Mouse (Mus musculus) layer of hippocampus, adult 9-10 months (tissue): ENCODE measurements at regions not wholly inside any gene's neighbourhood (a gene's known extent, or its start where the extent isn't known, plus 50 kb on each side); places are given as distances from the start of the nearest gene placed in this dataset.

Source experiments
- DNase-seq: peaks from one replicate; pipeline ENCODE4 v3.0.0; 2022; ENCODE audit warnings: low spot score

DNA sequence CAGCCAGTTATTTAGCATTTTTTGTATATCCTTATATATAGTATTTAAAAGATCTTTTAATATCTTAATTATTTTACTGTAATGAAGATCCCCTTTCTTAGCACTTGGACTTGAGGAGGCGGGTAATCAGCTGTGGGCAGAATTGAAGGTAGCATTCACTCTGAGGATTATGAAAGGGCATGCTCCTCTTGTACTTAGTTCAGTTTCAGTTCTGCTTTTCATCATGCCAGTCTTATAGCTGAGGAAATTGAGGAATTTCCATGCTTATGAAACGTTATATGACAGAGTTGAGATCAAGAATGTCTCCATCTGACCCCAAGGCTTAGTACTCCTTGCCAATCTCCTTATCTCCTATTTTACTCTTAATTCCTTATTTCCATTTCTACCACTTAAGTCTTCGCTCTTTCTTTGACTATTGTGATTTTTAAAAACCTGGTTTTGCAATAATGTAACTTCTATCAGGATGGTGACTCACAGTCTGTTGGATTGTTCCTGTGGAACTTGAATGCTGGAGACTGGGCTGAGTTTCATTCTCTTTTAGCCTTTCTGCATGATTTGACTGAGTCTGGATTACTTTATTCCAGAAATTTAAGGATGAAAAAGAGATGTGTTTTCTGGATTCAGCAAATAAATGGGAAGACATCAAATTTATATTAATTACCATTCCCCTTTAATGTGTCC lies 133.6 kb downstream of the Papss1 start:
- DNase-seq: no peak

GRCm38 (mm10) chr3:131703134-131703533 lies 138.6 kb downstream of the Papss1 start:
- DNase-seq: no peak

DNA sequence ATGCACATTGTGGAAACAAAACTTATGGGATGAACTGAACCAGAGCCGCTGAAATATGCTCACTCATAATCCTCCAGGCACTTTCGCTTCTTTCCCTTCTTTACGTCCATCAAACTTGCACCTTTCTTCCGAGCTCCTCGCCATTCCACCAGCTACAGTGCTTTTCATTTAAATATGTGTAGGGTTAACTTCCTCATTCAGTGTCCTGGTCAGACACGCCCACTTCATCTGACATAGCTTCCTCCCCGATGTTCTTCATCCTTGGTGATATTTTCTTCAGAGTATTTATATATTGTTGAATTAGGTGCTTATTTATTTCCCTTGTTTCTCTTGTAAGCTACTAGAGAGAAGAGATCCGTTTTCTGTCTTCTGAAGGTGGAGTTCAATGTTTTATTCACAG lies 149.0 kb downstream of the Papss1 start:
- no peak for DNase-seq

GRCm38 (mm10) chr3:131718761-131719160 lies 154.2 kb downstream of the Papss1 start:
- DNase-seq: no peak

GRCm38 (mm10) chr3:131728618-131729017 lies 164.1 kb downstream of the Papss1 start:
- no peak for DNase-seq

GRCm38 (mm10) chr3:131734226-131734625 lies 169.7 kb downstream of the Papss1 start:
- no peak for DNase-seq

DNA sequence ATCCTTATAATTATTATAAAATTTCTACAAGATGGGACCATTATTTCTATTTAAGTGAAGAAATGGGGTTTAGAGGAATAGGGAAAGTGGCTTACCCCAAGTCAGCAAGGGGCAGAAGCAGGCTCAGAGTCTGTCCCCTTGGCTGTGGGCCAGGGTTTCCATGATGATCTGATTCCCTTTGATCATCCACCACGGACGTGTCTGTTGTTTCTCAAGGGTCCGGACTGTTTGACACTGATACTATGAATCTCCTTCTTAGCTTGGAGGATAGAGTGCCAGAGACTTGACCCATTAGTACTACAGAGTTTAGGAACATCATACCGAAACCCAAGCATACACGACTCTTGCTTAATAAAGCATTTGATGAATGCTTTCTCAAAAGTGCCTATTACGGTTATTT lies 172.9 kb downstream of the Papss1 start:
- DNase-seq: no peak

DNA sequence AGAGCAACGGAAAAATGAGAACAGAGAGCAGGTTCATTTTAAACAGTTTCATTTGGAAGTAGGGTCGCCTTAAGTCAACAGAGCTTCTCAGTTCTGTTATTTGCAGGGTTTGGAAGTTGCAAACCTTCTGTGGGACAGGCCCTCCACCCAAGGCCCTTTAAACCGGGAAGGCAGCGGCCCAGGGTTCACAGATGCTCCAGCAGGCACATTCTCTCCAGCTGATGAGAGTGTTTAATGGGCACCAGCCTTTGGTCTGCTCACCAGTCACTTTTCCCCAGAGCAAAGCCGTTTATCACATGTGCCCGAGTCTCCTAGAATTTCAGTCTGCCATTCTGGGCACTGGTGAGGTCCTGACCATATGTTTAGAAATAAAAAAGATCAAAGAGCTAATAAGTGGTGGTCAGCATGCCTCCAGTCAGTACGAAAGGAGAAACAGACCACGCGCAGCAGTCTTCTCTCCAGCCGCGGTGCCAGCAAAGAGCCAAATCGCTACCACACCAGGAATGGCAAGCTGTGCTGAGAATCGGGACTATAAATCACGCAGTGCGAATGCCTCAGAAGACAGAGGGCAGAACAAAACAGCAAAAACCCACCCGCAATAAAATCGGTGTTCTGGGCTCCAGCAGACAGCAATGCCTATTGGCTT lies 173.5 kb downstream of the Papss1 start:
- no peak for DNase-seq

DNA sequence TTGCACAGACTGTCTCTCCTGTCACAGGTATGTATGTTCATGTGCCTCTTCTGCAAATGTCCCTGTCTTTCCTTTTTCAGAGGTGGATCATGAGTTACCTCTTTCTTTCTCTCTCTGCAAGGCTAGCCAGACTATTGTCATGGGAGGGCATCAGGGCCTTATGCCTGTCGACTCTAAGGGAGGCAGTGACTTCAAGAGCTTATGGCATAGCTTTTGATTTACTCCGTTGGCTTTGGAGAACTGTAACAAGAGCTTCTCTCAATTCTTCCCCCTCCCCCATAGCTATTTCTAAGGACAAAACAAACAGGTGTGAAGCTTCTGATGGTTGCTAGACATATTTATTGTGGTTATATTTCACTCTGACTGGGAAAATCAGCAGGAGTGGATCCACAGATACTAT lies 191.0 kb downstream of the Papss1 start:
- DNase-seq: no peak

GRCm38 (mm10) chr3:131756126-131756525 lies 191.6 kb downstream of the Papss1 start:
- DNase-seq: no peak

- DNase-seq: no peak
Measured at GRCm38 (mm10) chr3:131769976-131770375, 205.4 kb downstream of the Papss1 start.

GRCm38 (mm10) chr3:131770486-131770885 lies 205.9 kb downstream of the Papss1 start:
- DNase-seq: no peak

DNA sequence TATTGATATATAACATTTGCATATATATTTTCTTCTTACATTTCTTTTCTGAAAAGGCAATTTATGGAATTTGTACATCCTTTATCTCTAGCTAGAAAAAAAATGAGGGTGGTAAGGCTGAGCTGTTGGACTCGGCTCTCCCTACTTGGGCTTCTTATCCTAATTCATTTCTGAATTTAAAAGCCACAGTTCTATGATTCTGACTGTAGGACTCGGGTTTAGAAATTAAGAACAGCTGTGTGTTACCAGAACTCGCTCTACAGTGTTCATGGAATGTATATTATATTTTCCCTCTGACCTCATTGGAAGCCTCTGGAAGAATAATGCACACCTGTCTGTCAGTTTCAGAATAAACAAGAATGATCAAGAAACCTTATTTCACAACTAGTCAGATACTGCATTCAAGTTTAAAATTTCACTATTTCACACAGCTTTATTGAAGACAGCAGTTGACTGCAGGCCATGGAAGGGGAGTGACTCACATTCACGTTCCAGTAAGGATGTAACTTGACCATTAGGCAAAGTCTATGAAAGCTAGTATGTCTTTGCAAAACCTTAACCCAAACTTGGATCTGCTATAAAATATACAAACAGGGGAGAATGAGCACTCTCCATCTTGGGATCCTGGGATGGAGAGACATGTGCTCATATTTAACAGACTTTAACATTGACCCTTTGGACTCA lies 207.4 kb downstream of the Papss1 start:
- no peak for DNase-seq

GRCm38 (mm10) chr3:131772593-131772992 lies 208.0 kb downstream of the Papss1 start:
- no peak for DNase-seq

DNA sequence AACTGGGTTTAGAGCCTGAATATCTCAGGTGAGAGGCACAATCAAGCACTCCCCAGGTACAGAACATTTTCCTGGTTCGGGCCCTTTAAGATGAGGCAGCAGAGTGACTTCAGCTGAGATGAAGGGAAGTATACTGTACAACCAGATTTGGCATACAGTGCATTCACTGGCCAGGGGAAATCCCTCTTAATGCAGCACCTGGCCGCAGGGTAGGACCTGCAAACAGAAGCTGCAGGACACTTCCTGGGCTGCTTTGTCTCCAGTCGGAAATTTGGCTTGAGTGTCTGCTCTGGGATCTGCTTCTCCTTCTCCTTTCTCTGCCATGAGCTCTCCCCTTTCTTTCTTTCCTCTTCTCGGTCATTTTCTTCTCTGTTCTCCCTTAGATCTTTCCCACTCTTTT lies 210.9 kb downstream of the Papss1 start:
- DNase-seq: no peak

GRCm38 (mm10) chr3:131776650-131777049 lies 212.1 kb downstream of the Papss1 start:
- DNase-seq: no peak

- no peak for DNase-seq
Measured at GRCm38 (mm10) chr3:131779803-131780202, 215.2 kb downstream of the Papss1 start.

DNA sequence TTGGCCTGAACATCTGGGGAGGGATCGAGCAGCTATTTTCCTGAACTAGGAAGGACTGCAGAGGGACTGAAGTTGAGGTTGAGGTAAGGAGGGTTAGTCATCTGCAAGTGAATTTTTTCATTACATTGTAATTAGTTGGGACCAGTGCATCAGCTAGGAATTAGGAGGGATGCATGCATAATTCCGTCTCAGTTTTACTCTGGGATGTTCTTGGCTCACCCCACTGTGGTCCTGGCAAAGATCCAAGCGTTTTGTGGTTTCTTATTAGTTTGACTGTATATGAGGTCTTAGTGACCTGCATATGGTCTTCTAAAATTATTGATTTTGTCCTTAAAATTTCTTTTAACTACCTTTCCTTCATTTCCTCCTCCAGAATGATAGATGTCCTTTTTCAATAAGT lies 221.0 kb downstream of the Papss1 start:
- no peak for DNase-seq

DNA sequence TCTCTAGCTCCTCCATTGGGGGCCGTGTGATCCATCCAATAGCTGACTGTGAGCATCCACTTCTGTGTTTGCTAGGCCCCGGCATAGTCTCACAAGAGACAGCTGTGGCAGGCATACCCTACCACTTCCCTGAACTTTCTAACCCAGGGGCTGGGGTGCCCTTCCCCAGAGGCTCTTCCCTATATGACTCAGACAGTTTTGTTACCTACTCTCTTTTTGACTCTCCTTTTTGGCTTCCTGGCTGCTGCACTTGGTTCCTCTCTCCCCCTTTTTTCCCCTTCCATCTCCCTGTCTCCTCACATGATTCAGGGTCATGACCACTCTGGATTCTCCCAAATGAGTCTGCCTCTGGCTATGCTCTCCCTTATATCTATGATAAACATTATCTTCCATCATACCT lies 223.8 kb downstream of the Papss1 start:
- no peak for DNase-seq

DNA sequence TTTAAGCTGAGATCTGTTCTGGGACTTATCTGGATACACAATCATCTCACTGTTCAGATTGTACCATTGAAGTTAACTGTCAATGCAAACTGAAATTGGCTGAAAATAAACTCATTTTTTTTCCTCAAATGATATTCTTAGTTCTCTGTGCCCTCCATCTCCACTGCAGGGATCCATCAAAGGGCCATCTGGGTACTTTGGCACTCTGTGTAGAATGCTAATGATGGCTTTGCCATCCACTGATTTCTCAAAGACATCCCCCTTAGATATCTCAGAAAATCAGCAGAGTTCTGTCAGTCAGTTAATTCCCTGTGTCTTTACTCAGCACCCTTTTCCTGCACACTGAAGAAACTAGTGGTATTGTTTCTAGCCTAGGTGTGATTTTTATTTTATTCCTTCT lies 224.6 kb downstream of the Papss1 start:
- no peak for DNase-seq

DNA sequence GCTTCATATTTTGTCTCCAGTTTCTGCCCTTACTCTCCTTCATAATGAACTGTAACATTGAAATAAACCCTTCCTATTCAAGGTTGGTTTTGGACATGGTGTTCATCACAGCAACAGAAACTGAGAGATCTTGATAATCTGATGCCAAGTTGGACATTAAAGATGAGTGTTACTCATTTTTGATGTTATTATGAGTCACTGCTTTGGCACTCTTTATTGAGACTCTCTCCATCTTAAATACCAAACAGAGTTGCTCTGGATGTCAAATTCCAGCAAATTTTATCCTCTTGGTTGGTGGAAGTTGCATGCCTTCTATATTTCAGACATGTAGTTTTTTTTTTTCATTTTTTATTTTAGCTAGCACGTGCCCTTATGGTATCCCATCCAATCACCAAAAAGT lies 229.5 kb downstream of the Papss1 start:
- DNase-seq: no peak

DNA sequence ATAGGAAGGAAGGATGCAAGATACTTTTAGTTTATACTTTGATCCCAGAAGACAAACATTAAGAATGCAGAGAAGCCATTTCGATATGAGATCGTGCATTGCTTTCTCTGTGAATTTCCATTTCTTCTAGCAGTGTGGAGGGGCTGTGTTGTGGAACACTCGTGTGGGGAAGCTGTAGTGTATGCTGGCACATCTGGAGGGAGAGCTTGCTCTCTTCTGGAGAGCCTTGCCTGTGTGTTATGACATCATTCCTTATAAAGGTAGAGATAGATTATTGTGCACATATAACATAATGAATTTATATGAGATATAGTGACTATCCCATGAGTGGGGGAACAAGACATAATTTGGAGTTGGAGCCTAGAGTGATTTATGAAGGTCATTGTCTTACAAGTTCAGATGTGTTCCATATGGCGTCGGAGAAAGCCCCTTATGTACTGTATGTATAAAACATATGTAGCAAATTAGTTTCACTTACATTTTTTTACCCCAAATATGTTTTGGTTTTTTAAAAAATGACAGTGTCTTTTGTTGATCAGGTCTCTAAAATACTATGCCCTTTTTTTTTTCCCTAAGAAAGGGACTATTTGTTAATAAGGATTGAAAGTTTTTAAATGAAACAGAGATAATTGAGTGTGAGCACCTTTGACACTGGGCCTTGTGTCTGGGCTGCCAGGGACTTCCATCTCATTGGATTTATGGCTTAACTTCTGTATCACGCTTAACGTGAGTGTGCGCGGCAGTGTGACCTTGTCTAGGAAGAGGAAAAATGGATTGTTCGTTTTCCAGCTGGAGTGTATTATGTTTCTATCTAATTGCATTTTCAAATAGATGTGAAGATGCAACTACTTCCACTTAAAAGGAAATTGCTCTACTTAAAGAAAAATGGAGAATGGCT lies 230.8 kb downstream of the Papss1 start:
- DNase-seq: no peak
